Comparison of ENCODE assay signal across 21 mouse cellular contexts in genomic region chr2:105242940-105243339, GRCm38 (mm10). TPM values are rescaled to one million over a fixed set of nuclear protein-coding genes. Genes with fewer than 3 reads are reported as not detected.
DNase-seq lines count a peak whose midpoint lies in the region; ATAC-seq and TF ChIP-seq lines count a peak whose summit lies in the region.
"Had no signal": no experiment of that assay in that cellular context is flagged by ENCODE, and none has a peak within 500 bp of the region (broad histone marks: within the 10 kb centered on the region; RNA-seq: fewer than 3 reads in every experiment).

No protein-coding gene starts in this region.

- 0 out of 2 replicates have a peak, but pooled peaks have one; percentile 41 for ATAC-seq in kidney, embryonic 14.5 days (ENCODE audit: low FRiP score, low TSS enrichment)
- ATAC-seq in midbrain, embryonic 11.5 days (ENCODE audit: low FRiP score): no peak
- ATAC-seq in liver, embryonic 12.5 days: no peak
- ATAC-seq: forebrain, embryonic 14.5 days had no signal

- WGBS in kidney, embryonic 14.5 days: 12% methylated on average over 7 of the region's 7 CpGs
- WGBS in midbrain, embryonic 11.5 days: 76% methylated on average over 7 of the region's 7 CpGs
- 63% methylated on average over 7 of the region's 7 CpGs for WGBS in midbrain, embryonic 10.5 days
- 67% methylated on average over 7 of the region's 7 CpGs for WGBS in liver, embryonic 12.5 days (ENCODE audit: insufficient replicate concordance)

- no peak overlapping the region for H3K4me2 ChIP-seq in kidney, embryonic 14.5 days (replicated peaks; ENCODE audit: low read depth, low read length)
- H3K4me2 ChIP-seq in midbrain, embryonic 11.5 days: no peak overlapping the region
- no peak overlapping the region for H3K4me2 ChIP-seq in liver, embryonic 12.5 days
- H3K4me2 ChIP-seq: hindbrain, embryonic 13.5 days had no signal

- H3K27ac ChIP-seq in kidney, embryonic 14.5 days (ENCODE audit: low read depth, low read length): no peak overlapping the region
- H3K27ac ChIP-seq in midbrain, embryonic 11.5 days (ENCODE audit: low read depth, low read length): no peak overlapping the region
- no peak overlapping the region for H3K27ac ChIP-seq in midbrain, embryonic 10.5 days (replicated peaks)
- no peak overlapping the region for H3K27ac ChIP-seq in liver, embryonic 12.5 days
- H3K27ac ChIP-seq in gastrocnemius, adult 2 months: no peak overlapping the region
- H3K27ac ChIP-seq: heart, embryonic 10.5 days; hindbrain, embryonic 13.5 days had no signal

- no peak for DNase-seq in kidney, adult 8-10 months
- DNase-seq in midbrain, embryonic 11.5 days (ENCODE audit: low spot score, missing footprints): peak; percentile 75
- no peak for DNase-seq in midbrain, embryonic 10.5 days (ENCODE audit: low spot score)
- DNase-seq in hindlimb bud, embryonic 11.5 days (ENCODE audit: extremely low spot score, low read depth, low spot score): peak; percentile 84
- DNase-seq in cerebellum, adult 9-11 months: no peak
- no peak for DNase-seq in gastrocnemius, adult 2 months
- DNase-seq: adrenal gland, postnatal 10 days; cerebellum, adult 11 months; cerebellum, adult 8-10 months; cerebellum, postnatal 25 days; gastrocnemius, postnatal 10 days; heart, adult 18-20 months; heart, postnatal 10 days had no signal

- no peaks in the 10 kb centered on the region for H3K27me3 ChIP-seq in kidney, embryonic 14.5 days (ENCODE audit: control insufficient read depth, insufficient read depth, low read length)
- no peaks in the 10 kb centered on the region for H3K27me3 ChIP-seq in midbrain, embryonic 11.5 days (ENCODE audit: control insufficient read depth, insufficient read depth, low read length)
- H3K27me3 ChIP-seq in midbrain, embryonic 10.5 days (ENCODE audit: low read depth, poor library complexity, severe bottlenecking): no peaks in the 10 kb centered on the region
- H3K27me3 ChIP-seq in liver, embryonic 12.5 days (replicated peaks): no peaks in the 10 kb centered on the region
- H3K27me3 ChIP-seq: hindbrain, embryonic 13.5 days had no signal

- no peak overlapping the region for H3K4me3 ChIP-seq in kidney, embryonic 14.5 days (ENCODE audit: low read length)
- no peak overlapping the region for H3K4me3 ChIP-seq in midbrain, embryonic 11.5 days (ENCODE audit: low read depth, low read length)
- no peak overlapping the region for H3K4me3 ChIP-seq in midbrain, embryonic 10.5 days
- H3K4me3 ChIP-seq in liver, embryonic 12.5 days: no peak overlapping the region
- no peak overlapping the region for H3K4me3 ChIP-seq in gastrocnemius, adult 2 months
- H3K4me3 ChIP-seq: heart, embryonic 10.5 days; hindbrain, embryonic 13.5 days had no signal

- H3K9ac ChIP-seq in kidney, embryonic 14.5 days (ENCODE audit: low read depth, low read length): no peak overlapping the region
- H3K9ac ChIP-seq in midbrain, embryonic 11.5 days (ENCODE audit: low read length): no peak overlapping the region
- no peak overlapping the region for H3K9ac ChIP-seq in liver, embryonic 12.5 days
- H3K9ac ChIP-seq: hindbrain, embryonic 13.5 days had no signal

- intact Hi-C loops in gastrocnemius, adult 2 months (cut with DNase I): no loop called here

- no peak for TF ChIP-seq CTCF in gastrocnemius, adult 2 months (IDR thresholded peaks at IDR 0.05)

- H3K9me3 ChIP-seq in kidney, embryonic 14.5 days (ENCODE audit: control insufficient read depth, low read length): no peaks in the 10 kb centered on the region
- H3K9me3 ChIP-seq in midbrain, embryonic 11.5 days (ENCODE audit: control insufficient read depth, low read length): no peaks in the 10 kb centered on the region
- no peaks in the 10 kb centered on the region for H3K9me3 ChIP-seq in midbrain, embryonic 10.5 days (replicated peaks)
- no peaks in the 10 kb centered on the region for H3K9me3 ChIP-seq in liver, embryonic 12.5 days (replicated peaks)
- H3K9me3 ChIP-seq: heart, embryonic 10.5 days; hindbrain, embryonic 13.5 days had no signal

- H3K4me1 ChIP-seq in kidney, embryonic 14.5 days (ENCODE audit: control insufficient read depth, insufficient read depth, low read length): peaks cover 3% of the 10 kb centered on the region; the same call in 1 of the 2 replicates
- no peaks in the 10 kb centered on the region for H3K4me1 ChIP-seq in midbrain, embryonic 11.5 days (ENCODE audit: control insufficient read depth, insufficient read depth, low read length)
- H3K4me1 ChIP-seq in midbrain, embryonic 10.5 days: peaks cover 5% of the 10 kb centered on the region; the same call in 1 of the 2 replicates
- H3K4me1 ChIP-seq in liver, embryonic 12.5 days: no peaks in the 10 kb centered on the region
- H3K4me1 ChIP-seq: hindbrain, embryonic 13.5 days had no signal

- no peaks in the 10 kb centered on the region for H3K36me3 ChIP-seq in kidney, embryonic 14.5 days (ENCODE audit: control insufficient read depth, insufficient read depth, low read length)
- H3K36me3 ChIP-seq in midbrain, embryonic 11.5 days (ENCODE audit: control insufficient read depth, insufficient read depth, low read length): no peaks in the 10 kb centered on the region
- no peaks in the 10 kb centered on the region for H3K36me3 ChIP-seq in midbrain, embryonic 10.5 days
- no peaks in the 10 kb centered on the region for H3K36me3 ChIP-seq in liver, embryonic 12.5 days
- H3K36me3 ChIP-seq: heart, embryonic 10.5 days; hindbrain, embryonic 13.5 days had no signal

RNA-seq across cellular contexts. Expression of gene Them7, which starts 18.8 kb away (rescaled TPM):
- polyA plus RNA-seq in kidney, embryonic 14.5 days (2014; fragmentation: Nextera tagmentation; extraction: Ambion mirVana): 0.89 and 1.4 TPM in 2 replicates
- polyA plus RNA-seq in midbrain, embryonic 11.5 days (2014; fragmentation: Nextera tagmentation; extraction: Ambion mirVana): 0.16 and 0.17 TPM in 2 replicates
- polyA plus RNA-seq in midbrain, embryonic 10.5 days (2016; fragmentation: Nextera tagmentation; extraction: Ambion mirVana): 0.10 and 0.46 TPM in 2 replicates
- polyA plus RNA-seq in liver, embryonic 12.5 days (2016; fragmentation: Nextera tagmentation; extraction: Ambion mirVana): 0.49 and 1.1 TPM in 2 replicates
- total RNA-seq in gastrocnemius, adult 2 months (2021): under 1 TPM in 1 of 2 experiments, not detected in 1; 0.22 TPM
- total RNA-seq: gastrocnemius, postnatal 10 days; MEL had no signal
- polyA plus RNA-seq: C2C12; cortical plate, adult 2 months; forebrain, embryonic 14.5 days had no signal

Comparison
In these comparisons a context has a peak if more than half of its experiments do, and no peak if none do; other contexts are left out.
1. DNase-seq: peak in midbrain, embryonic 11.5 days (single experiment) and hindlimb bud, embryonic 11.5 days (single experiment); none in kidney, adult 8-10 months (0 of 2), midbrain, embryonic 10.5 days (single experiment), cerebellum, adult 9-11 months (single experiment) and gastrocnemius, adult 2 months (single experiment).